Mouse (Mus musculus): ENCODE measurements around the gene Phactr1.

Phactr1 gene

GRCm38 (mm10) chr13:42980581-42980980 lies 300.2 kb downstream of the Phactr1 start:
- no peak for DNase-seq

GRCm38 (mm10) chr13:42982646-42983045 lies 302.2 kb downstream of the Phactr1 start:
- no peak for DNase-seq

DNA sequence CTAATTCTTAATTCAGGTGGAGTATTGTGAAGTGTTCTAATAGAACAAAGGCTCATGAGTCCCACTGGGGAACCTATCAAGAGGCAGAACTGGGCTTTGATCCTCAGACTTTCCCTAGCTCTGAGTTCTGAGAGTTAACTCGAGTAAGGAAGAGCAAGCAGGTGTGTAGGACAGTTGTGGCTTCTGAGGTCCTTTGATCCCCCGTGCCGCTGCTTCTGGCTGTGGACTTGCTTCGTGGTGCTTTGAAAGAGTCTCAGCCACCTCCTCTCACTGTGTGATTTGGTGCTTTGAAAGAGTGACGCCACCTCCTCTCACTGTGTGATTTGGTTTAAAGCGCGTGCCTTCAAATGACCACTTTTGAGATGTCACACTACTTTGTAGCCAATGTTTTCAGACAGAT lies 305.4 kb downstream of the Phactr1 start:
- no peak for DNase-seq

- DNase-seq: no peak
These were observed 307.6 kb downstream of the Phactr1 start for GRCm38 (mm10) chr13:42987931-42988579.

GRCm38 (mm10) chr13:42989481-42989880 lies 309.1 kb downstream of the Phactr1 start:
- no peak for DNase-seq

DNA sequence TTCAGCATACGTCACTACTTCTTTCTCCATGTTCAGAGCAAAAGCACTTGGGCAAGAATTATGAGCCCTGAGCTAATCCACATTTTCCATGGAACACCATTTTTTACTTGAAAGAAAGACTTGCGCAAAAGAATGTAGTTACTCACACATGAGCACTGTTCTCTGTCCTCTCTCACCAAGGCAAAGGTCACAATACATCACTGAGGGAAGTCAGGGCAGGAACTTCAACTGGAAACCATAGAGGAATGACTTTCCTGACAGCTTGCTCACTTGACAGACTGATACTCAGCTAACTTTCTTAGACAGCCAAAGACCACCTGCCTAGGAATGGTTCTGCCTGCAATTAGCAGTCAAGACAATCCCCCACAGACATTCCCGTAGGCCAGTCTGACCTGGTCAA lies 309.6 kb downstream of the Phactr1 start:
- no peak for DNase-seq

DNA sequence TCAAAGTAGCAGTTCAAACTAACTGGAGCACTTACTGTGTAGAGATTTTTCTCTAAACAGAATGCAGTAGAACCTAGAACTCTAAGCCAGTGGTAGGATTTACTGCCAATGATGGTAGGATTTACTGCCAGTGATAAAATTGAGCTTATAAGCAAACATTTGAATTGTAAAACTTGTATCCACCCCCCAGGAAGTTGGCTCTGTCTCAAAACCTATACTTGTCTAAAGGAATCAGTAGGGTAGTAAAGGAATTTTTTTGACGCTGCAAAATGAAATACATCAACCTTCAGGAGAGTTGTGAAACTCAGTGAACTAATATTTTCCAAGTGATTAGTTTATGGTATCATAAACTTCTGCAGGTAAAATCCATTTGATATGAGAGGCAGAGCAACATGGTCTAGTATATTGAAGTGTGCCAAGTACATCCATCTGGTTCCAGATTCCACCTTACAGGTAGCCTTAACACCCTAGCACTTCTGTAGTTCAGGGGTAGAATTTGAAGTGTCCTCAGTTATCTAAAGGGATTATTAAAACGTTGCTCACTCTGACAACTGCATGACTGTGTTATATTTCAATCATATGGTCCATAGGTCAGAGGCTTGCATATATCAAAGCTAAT lies 310.2 kb downstream of the Phactr1 start:
- no peak for DNase-seq

DNA sequence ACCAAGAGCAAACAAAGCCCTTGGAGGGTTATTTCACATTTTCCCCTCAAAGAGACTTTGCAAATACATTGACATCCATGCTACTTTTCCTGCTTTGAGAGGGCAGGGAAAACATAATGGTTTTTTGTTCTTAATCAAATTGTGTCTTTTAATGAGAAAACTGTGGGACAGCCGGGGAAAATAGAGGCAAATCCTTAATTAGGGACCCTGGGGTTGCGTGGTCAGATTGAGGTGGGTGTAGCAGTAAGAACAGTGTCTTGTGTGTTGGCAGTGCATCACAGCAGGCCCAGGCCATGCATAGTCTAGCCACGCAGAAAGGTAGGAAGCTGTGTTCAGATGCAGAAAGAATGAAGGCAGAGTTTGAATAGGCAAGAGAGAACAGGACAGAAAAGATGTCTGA lies 310.7 kb downstream of the Phactr1 start:
- DNase-seq: no peak

GRCm38 (mm10) chr13:42992306-42992705 lies 311.9 kb downstream of the Phactr1 start:
- DNase-seq: no peak

DNA sequence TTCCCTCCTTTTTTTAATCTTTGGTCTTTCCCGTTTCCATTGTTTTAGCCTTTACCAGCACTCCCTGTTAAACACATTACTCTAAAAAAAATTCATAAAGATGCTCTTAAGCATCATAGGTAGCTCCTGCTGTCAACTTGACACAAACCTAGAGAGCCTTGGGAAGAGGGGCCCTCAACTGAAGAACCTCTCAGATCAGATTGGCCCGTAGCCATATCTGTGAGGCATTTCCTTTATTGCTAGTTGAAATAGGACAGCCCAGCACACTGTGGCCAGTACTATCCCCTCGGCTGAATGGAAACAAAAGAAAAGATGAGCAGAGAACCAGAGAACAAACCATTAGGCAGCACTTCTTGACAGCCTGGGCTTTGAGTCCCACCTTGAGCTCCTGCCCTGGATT lies 313.9 kb downstream of the Phactr1 start:
- no peak for DNase-seq

DNA sequence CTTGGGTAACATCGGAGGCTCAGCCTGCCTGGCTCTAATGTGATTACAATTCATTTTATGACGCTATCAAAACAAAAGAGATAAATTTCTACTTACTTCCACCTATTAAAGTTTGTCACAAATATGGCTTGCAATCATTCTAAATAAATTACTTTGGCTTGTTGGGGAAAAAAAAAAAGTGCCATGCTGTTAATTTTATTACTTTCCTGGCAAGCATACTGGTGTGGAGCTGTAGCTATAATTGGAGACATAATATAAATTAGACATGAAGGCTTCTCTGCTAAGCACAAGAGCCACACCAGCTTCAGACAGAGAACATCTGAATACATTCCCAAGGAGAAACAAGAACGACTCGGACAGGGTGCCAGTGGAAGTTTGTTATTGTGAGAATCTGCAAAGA lies 315.8 kb downstream of the Phactr1 start:
- no peak for DNase-seq

GRCm38 (mm10) chr13:42999287-42999686 lies 318.9 kb downstream of the Phactr1 start:
- DNase-seq: no peak

DNA sequence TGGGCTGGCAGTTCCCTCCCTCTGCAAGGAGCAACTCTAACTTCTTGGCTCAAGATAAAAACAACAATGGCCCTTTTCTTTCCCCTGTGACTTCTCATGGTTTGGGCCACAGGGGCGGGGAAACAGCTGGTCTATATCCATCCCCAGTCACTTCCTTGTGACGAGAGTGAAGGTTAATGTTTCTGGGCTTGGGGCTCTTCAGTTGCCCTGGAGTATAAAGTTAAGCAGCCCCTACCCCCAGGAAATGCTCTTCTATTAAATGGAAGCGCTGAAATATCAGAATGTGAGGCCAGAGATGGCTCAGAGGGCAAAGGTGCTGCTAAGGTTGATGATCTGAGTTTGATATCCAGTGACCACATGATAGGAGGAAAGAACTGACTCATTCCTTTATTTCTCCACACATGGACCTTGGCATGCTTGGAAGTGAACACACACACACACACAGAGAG lies 324.7 kb downstream of the Phactr1 start:
- DNase-seq: no peak

DNA sequence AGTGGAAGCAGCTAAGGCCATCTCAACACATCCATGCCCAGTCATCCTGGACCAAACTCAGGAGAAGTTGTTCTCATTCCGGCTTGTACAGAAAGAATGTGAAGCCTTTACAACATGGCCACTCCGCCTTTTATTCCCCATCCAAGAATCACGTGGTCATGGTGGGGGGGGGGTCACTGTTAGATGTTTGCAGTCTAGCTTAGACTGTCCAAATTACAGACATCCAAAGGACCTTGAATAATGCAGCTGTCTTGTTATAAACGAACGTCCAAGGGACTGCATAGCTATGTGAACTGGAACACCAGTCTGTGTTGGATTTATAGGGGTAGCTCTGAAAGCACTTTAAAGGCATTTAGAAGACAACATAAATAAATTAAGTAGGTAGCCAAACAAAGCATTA lies 328.0 kb downstream of the Phactr1 start:
- no peak for DNase-seq

GRCm38 (mm10) chr13:43009596-43009995 lies 329.2 kb downstream of the Phactr1 start:
- no peak for DNase-seq

GRCm38 (mm10) chr13:43011516-43011915 lies 331.1 kb downstream of the Phactr1 start:
- DNase-seq: no peak

- DNase-seq: no peak
These were observed 333.6 kb downstream of the Phactr1 start for GRCm38 (mm10) chr13:43013984-43014383.

- DNase-seq: no peak
These were observed 335.3 kb downstream of the Phactr1 start for GRCm38 (mm10) chr13:43015768-43016167.

DNA sequence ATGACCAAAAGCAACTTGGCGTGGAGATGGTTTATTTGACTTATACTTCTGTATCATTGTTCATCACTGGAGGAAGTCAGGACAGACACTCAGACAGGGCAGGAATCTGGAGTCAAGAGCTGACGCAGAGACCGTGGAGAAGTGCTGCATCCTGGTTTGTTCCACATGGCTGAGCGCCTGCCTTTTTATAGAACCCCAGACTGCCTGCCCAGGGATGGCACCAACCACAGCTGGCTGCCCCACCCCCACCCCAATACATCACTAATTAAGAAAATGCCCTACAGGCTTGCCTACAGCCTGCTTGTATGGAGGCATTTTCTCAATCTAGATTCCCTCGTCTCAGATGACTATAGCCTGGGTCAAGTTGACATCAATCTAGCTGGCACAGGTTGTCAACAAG lies 338.4 kb downstream of the Phactr1 start:
- no peak for DNase-seq

GRCm38 (mm10) chr13:43021031-43021430 lies 340.6 kb downstream of the Phactr1 start:
- DNase-seq: no peak

- no peak for DNase-seq
These were observed 342.6 kb downstream of the Phactr1 start for GRCm38 (mm10) chr13:43023005-43023404.

- no peak for DNase-seq
These were observed 347.1 kb downstream of the Phactr1 start for GRCm38 (mm10) chr13:43027568-43027967.

GRCm38 (mm10) chr13:43030222-43030621 lies 349.8 kb downstream of the Phactr1 start:
- no peak for DNase-seq

DNA sequence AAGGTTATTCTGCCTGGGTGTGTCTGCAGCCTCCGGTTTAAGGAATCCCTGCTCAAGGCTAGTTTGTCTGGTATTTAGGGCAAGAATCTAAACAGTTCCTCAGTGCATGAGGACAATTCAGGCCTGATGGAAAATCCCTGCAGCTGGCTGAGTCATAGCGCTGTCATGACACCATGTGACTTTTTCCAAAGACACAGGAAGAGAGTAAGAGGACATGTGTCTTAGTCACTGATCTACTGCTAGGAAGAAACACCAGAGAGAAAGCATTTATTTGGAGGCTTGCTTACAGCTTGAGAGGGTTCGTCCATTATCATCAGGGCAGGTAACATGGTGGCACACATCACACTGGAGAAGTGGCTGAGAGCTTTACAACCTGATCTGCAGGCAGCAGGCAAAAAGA lies 352.0 kb downstream of the Phactr1 start:
- DNase-seq: no peak

DNA sequence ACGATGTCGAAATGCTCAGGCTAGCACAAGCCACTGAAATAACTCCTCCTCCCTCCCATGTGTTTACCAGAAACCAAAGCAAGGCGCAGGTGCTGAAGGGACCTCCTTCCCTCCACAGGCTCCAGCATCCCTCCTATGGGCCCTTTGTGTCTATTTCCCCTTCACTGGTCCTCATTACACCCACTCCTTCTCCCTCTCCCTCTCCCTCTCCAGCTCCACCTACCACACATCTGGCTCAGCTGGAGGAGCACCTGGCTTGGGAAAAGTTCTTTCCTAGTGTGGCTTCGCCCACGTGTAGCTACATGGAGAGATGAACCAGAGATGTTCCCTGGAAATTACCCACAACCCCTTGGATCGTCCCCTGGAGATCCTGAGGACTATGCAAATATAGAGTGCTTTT lies 356.1 kb downstream of the Phactr1 start:
- no peak for DNase-seq

All from liver (tissue).